Mouse (Mus musculus) ES-E14 (cell line): ENCODE results near the gene Pbrm1.

Experiments
- CHD2 ChIP-seq: IDR thresholded peaks from 2 replicates; pipeline ENCODE4 v1.6.1; 2014; ENCODE audit warnings: mild to moderate bottlenecking, low read depth, low read length, inconsistent platforms
- HCFC1 ChIP-seq: IDR thresholded peaks from 2 replicates; pipeline ENCODE4 v1.6.1; 2012; ENCODE audit warnings: low read length, inconsistent platforms, borderline replicate concordance; ENCODE audit not compliant: insufficient read depth
- MAFK ChIP-seq: IDR thresholded peaks from 2 replicates; pipeline ENCODE4 v1.6.1; 2014; ENCODE audit warnings: mild to moderate bottlenecking, low read depth, low read length, inconsistent platforms; ENCODE audit not compliant: insufficient read depth
- ZC3H11A ChIP-seq: IDR thresholded peaks from 2 replicates; pipeline ENCODE4 v1.6.1; 2012; ENCODE audit warnings: low read depth, mild to moderate bottlenecking, inconsistent platforms, low read length, borderline replicate concordance
- ZNF384 ChIP-seq: IDR thresholded peaks from 2 replicates; pipeline ENCODE4 v1.6.1; 2012; ENCODE audit warnings: low read depth, low read length, inconsistent platforms

GRCm38 (mm10) chr14:31045817-31046216 is 26.9 kb downstream of the Pbrm1 start:
- no peak for TF ChIP-seq MAFK
- TF ChIP-seq HCFC1: no peak
- no peak for TF ChIP-seq ZNF384
- TF ChIP-seq CHD2: no peak
- no peak for TF ChIP-seq ZC3H11A
